Mouse (Mus musculus) neural tube, embryonic 15.5 days (tissue): Measurements from ENCODE around the gene Slc2a5. TPM values are rescaled to one million over a fixed set of nuclear protein-coding genes. Genes with fewer than 3 reads are reported as not detected.
A peak's percentile ranks its signal among the peaks of the same experiment; 100 is the strongest.

Experiments
- ATAC-seq: fragments of 200-750 bp; cut with Nextera tagmentation; 2 replicates; pipeline ENCODE4 v1.8.0; 2017; ENCODE audit warnings: mild to moderate bottlenecking, moderate TSS enrichment, moderate library complexity; ENCODE audit not compliant: low FRiP score
- H3K27ac ChIP-seq: fragments of 300-500 bp; sonication (generic); replicated peaks from 2 replicates; pipeline ENCODE4 v1.5.1; 2015; ENCODE audit warnings: mild to moderate bottlenecking, inconsistent platforms
- H3K27me3 ChIP-seq: fragments of 300-500 bp; sonication (generic); replicated peaks from 2 replicates; pipeline ENCODE4 v1.6.1; 2015; ENCODE audit warnings: inconsistent platforms
- H3K36me3 ChIP-seq: fragments of 300-500 bp; sonication (generic); 2 replicates; pipeline ENCODE4 v1.6.1; 2015; ENCODE audit warnings: inconsistent platforms
- H3K4me1 ChIP-seq: fragments of 300-500 bp; sonication (generic); 2 replicates; pipeline ENCODE4 v1.6.1; 2015; ENCODE audit warnings: inconsistent platforms
- H3K4me2 ChIP-seq: fragments of 300-500 bp; sonication (generic); 2 replicates; pipeline ENCODE4 v1.6.1; 2015; ENCODE audit warnings: inconsistent platforms, mild to moderate bottlenecking, moderate library complexity
- H3K4me3 ChIP-seq: fragments of 300-500 bp; sonication (generic); replicated peaks from 2 replicates; pipeline ENCODE4 v1.5.1; 2015; ENCODE audit warnings: mild to moderate bottlenecking, inconsistent platforms
- H3K9ac ChIP-seq: fragments of 300-500 bp; sonication (generic); replicated peaks from 2 replicates; pipeline ENCODE4 v1.6.1; 2015; ENCODE audit warnings: mild to moderate bottlenecking, inconsistent platforms
- H3K9me3 ChIP-seq: fragments of 300-500 bp; sonication (generic); replicated peaks from 2 replicates; pipeline ENCODE4 v1.6.1; 2016; ENCODE audit warnings: inconsistent platforms
- WGBS: fragments of 180-500 bp; shearing (Covaris S2); methylation state at CpG from one replicate; pipeline ENCODE4 v1.1.7; 2015; ENCODE audit warnings: mixed read lengths; 5-methylcytosine and 5-hydroxymethylcytosine counted together
- polyA plus RNA-seq: library from polyadenylated mRNA; unstranded; fragments of >200 nt; fragmentation: Nextera tagmentation; extraction: Ambion mirVana; gene quantifications from 2 replicates; pipeline ENCODE4 v1.2.1, GENCODE M21; 2015

Gene Slc2a5
- polyA plus RNA-seq, 1 experiment from 2014 or later = 2.4 TPM

- H3K4me3 ChIP-seq = peak overlapping the region; percentile 57
- H3K27me3 ChIP-seq = peaks cover 9% of the 10 kb centered on the region
- peaks cover 14% of the 10 kb centered on the region for H3K4me1 ChIP-seq
- H3K36me3 ChIP-seq = no peaks in the 10 kb centered on the region
- whole genome bisulfite sequencing = 14% methylated on average over 29 of the region's 29 CpGs
- peak overlapping the region; percentile 99 for H3K4me2 ChIP-seq
- peak overlapping the region; percentile 58 for H3K9ac ChIP-seq
- no peak for ATAC-seq
- 0 out of 2 replicates have a peak overlapping the region, but pooled peaks have one; percentile 33 for H3K27ac ChIP-seq
- H3K9me3 ChIP-seq = no peaks in the 10 kb centered on the region
These were observed 31.1 kb upstream of the Slc2a5 start for GRCm38 (mm10) chr4:150087890-150088530.

GRCm38 (mm10) chr4:150089121-150089520 is 30.0 kb upstream of the Slc2a5 start:
- Histone ChIP-seq H3K27ac (no peak overlapping the region), H3K36me3 (no peaks in the 10 kb centered on the region), H3K4me2 (peak overlapping the region; percentile 99; the same call in 1 of the 2 replicates), H3K4me3 (no peak overlapping the region), H3K9ac (no peak overlapping the region), H3K9me3 (no peaks in the 10 kb centered on the region), H3K4me1 (peaks cover 18% of the 10 kb centered on the region), H3K27me3 (peaks cover 9% of the 10 kb centered on the region)
- no peak for ATAC-seq
- WGBS = 77% methylated on average over 10 of the region's 10 CpGs

GRCm38 (mm10) chr4:150091887-150092582 is 27.0 kb upstream of the Slc2a5 start:
- no peak for ATAC-seq
- H3K27me3 ChIP-seq = peaks cover 9% of the 10 kb centered on the region
- no peaks in the 10 kb centered on the region for H3K36me3 ChIP-seq
- H3K4me2 ChIP-seq = no peak overlapping the region
- no peak overlapping the region for H3K27ac ChIP-seq
- WGBS = 88% methylated on average over 18 of the region's 18 CpGs
- H3K9me3 ChIP-seq = no peaks in the 10 kb centered on the region
- no peak overlapping the region for H3K9ac ChIP-seq
- H3K4me1 ChIP-seq = peaks cover 24% of the 10 kb centered on the region
- H3K4me3 ChIP-seq = no peak overlapping the region

GRCm38 (mm10) chr4:150092583-150092902 is 26.5 kb upstream of the Slc2a5 start:
- H3K4me2 ChIP-seq = no peak overlapping the region
- H3K9ac ChIP-seq = no peak overlapping the region
- no peaks in the 10 kb centered on the region for H3K9me3 ChIP-seq
- ATAC-seq = no peak
- no peak overlapping the region for H3K4me3 ChIP-seq
- H3K27me3 ChIP-seq = peaks cover 9% of the 10 kb centered on the region
- H3K27ac ChIP-seq = no peak overlapping the region
- H3K36me3 ChIP-seq = no peaks in the 10 kb centered on the region
- peaks cover 22% of the 10 kb centered on the region for H3K4me1 ChIP-seq
- WGBS = 70% methylated on average over 3 of the region's 3 CpGs

- peaks cover 13% of the 10 kb centered on the region for H3K4me1 ChIP-seq
- no peak overlapping the region for H3K4me3 ChIP-seq
- H3K4me2 ChIP-seq = no peak overlapping the region
- no peaks in the 10 kb centered on the region for H3K36me3 ChIP-seq
- no peak overlapping the region for H3K9ac ChIP-seq
- 21% methylated on average over 12 of the region's 12 CpGs for WGBS
- H3K27me3 ChIP-seq = peaks cover 8% of the 10 kb centered on the region; the same call in 1 of the 2 replicates
- no peaks in the 10 kb centered on the region for H3K9me3 ChIP-seq
- H3K27ac ChIP-seq = no peak overlapping the region
- no peak for ATAC-seq
These were observed 25.3 kb upstream of the Slc2a5 start for GRCm38 (mm10) chr4:150093560-150094462.

DNA sequence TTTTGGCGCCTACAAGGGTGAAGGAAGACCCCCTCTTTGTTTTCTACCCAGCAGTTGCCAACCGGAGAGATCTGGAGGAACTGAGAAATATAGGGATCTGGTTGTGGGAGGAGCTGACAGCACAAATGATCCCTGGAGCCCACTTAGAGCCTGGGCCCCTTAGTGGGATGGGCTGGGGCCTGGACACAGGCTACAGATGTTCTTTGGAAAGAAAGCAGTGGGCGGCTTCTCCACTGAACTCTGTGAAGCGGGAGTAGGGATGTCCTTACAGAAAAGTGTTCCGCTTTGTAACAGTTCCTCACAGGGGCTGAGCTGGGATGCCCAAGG is 24.7 kb upstream of the Slc2a5 start:
- 19% methylated on average over 5 of the region's 5 CpGs for WGBS

DNA sequence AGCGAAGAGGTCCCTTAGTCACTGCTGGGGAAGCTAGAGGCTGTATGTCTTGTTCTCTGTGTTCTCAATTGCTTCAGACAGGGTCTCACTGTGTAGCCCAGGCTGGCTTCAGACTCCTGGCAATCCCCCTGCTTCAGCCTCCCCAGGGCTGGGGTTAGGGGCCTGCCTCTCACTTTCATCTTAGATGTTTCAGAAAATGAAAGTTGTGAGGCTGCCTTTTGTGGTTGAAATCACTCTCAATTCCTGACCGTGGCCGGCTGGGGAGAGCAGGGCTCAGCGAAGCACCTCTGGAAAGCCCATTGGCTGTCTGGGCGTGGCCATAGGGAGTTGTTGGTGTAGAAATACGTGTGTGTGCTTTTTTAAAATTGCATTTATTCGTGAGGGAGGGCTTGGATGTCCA is 22.8 kb upstream of the Slc2a5 start:
- H3K9me3 ChIP-seq = no peaks in the 10 kb centered on the region
- H3K36me3 ChIP-seq = no peaks in the 10 kb centered on the region
- H3K4me3 ChIP-seq = no peak overlapping the region
- ATAC-seq = no peak
- no peak overlapping the region for H3K9ac ChIP-seq
- H3K4me2 ChIP-seq = no peak overlapping the region
- peaks cover 13% of the 10 kb centered on the region for H3K4me1 ChIP-seq
- H3K27me3 ChIP-seq = 0 out of 2 replicates have a peak, but pooled peaks cover 12% of the 10 kb centered on the region
- H3K27ac ChIP-seq = no peak overlapping the region
- 78% methylated on average over 7 of the region's 7 CpGs for WGBS

More for the DNA sequence above, 24.7 kb upstream of the Slc2a5 start:
- Histone ChIP-seq H3K4me3 (no peak overlapping the region), H3K4me2 (no peak overlapping the region), H3K36me3 (no peaks in the 10 kb centered on the region), H3K27me3 (0 out of 2 replicates have a peak, but pooled peaks cover 10% of the 10 kb centered on the region), H3K4me1 (peaks cover 13% of the 10 kb centered on the region), H3K9ac (no peak overlapping the region), H3K27ac (no peak overlapping the region), H3K9me3 (no peaks in the 10 kb centered on the region)
- ATAC-seq = no peak

GRCm38 (mm10) chr4:150097847-150098246 is 21.2 kb upstream of the Slc2a5 start:
- ATAC-seq = no peak

DNA sequence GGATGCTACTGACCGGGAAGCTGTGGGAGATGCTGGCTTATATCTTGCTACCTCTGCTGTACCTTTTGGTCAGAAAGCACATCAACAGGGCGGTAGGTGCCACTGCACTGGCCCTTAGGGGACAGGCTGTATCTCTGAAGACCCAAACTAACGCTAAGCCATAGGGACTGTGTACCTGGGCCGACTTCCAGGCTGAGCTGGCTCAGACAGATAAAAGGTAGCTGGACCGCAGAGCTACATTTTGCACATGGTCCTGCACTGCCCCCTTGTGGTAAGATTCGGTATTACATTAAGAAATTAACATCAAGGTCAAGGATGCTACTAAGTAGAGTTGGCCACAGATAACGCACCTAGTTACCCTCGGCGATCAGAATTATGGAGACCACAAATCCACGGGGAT is 20.2 kb upstream of the Slc2a5 start:
- Histone ChIP-seq H3K4me1 (peaks cover 10% of the 10 kb centered on the region), H3K27ac (no peak overlapping the region), H3K4me3 (no peak overlapping the region), H3K27me3 (0 out of 2 replicates have a peak, but pooled peaks cover 12% of the 10 kb centered on the region), H3K9me3 (no peaks in the 10 kb centered on the region), H3K9ac (no peak overlapping the region), H3K36me3 (no peaks in the 10 kb centered on the region), H3K4me2 (no peak overlapping the region)
- peak; percentile 65; the same call in 1 of the 2 replicates for ATAC-seq
- WGBS = 18% methylated on average over 10 of the region's 10 CpGs

More at GRCm38 (mm10) chr4:150097847-150098246, 21.2 kb upstream of the Slc2a5 start:
- no peaks in the 10 kb centered on the region for H3K9me3 ChIP-seq
- H3K4me2 ChIP-seq = no peak overlapping the region
- no peak overlapping the region for H3K27ac ChIP-seq
- H3K27me3 ChIP-seq = 0 out of 2 replicates have a peak, but pooled peaks cover 12% of the 10 kb centered on the region
- H3K4me1 ChIP-seq = peaks cover 13% of the 10 kb centered on the region
- H3K36me3 ChIP-seq = no peaks in the 10 kb centered on the region
- no peak overlapping the region for H3K4me3 ChIP-seq
- no peak overlapping the region for H3K9ac ChIP-seq
- 93% methylated on average over 4 of the region's 4 CpGs for WGBS

DNA sequence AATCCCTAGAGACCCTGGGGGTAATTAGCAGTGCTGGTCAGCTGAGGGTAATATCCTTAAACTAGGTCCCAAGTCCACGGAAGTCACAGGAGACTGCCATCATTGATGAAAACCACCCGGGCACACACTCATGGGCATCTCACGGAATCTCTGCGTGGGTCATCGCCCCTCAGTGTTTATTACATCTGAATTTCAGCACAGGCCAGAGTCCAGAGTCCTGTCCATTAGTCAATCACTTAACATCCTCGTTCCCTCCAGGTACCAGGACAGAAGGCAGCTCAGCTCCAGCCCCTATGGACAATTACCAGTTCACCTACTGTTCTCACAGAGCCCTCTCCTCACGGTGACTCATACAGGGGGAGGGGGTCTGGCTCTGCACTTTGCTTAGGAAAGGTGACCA is 16.3 kb upstream of the Slc2a5 start:
- Histone ChIP-seq H3K9ac (no peak overlapping the region), H3K4me1 (no peaks in the 10 kb centered on the region), H3K9me3 (no peaks in the 10 kb centered on the region), H3K27me3 (0 out of 2 replicates have a peak, but pooled peaks cover 12% of the 10 kb centered on the region), H3K36me3 (no peaks in the 10 kb centered on the region), H3K27ac (no peak overlapping the region), H3K4me3 (no peak overlapping the region), H3K4me2 (no peak overlapping the region)
- 92% methylated on average over 7 of the region's 7 CpGs for WGBS
- no peak for ATAC-seq

DNA sequence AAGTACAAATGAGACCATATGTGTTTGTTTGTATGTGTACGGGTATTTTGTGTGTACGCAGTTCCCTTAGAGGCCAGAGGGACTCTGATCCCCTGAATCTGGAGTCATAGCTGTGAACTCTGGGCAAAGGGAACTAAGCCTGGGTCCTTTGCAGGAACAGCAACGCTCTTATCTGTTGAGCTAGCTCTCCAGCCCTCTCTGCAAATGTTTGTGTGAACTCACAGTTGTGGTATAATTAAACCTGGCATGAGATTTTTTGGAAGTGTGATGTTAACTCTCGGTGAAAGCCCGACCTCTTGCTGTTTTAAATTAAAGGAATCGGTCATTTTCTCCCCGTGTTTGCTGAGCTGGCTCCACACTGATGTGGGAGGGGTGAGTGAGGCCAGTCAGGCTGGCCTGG is 13.4 kb upstream of the Slc2a5 start:
- Histone ChIP-seq H3K4me1 (no peaks in the 10 kb centered on the region), H3K4me2 (no peak overlapping the region), H3K4me3 (no peak overlapping the region), H3K27me3 (no peaks in the 10 kb centered on the region), H3K9ac (no peak overlapping the region), H3K27ac (no peak overlapping the region), H3K36me3 (no peaks in the 10 kb centered on the region), H3K9me3 (no peaks in the 10 kb centered on the region)
- 79% methylated on average over 7 of the region's 7 CpGs for WGBS
- no peak for ATAC-seq
